Mouse (Mus musculus) cerebellum, adult 2 months (tissue): ENCODE data around the gene Cd86.

ENCODE experiments used
- CTCF ChIP-seq: fragments of 200-500 bp; IDR thresholded peaks from 2 replicates; pipeline ENCODE4 v1.5.1; 2011; ENCODE audit warnings: low read depth, mild to moderate bottlenecking, control low read depth, low read length, moderate library complexity, borderline replicate concordance; ENCODE audit not compliant: insufficient read depth
- POLR2A ChIP-seq: fragments of 200-500 bp; IDR thresholded peaks from 2 replicates; pipeline ENCODE4 v1.6.1; 2011; ENCODE audit warnings: low read length, control low read depth, borderline replicate concordance; ENCODE audit not compliant: insufficient read depth

DNA sequence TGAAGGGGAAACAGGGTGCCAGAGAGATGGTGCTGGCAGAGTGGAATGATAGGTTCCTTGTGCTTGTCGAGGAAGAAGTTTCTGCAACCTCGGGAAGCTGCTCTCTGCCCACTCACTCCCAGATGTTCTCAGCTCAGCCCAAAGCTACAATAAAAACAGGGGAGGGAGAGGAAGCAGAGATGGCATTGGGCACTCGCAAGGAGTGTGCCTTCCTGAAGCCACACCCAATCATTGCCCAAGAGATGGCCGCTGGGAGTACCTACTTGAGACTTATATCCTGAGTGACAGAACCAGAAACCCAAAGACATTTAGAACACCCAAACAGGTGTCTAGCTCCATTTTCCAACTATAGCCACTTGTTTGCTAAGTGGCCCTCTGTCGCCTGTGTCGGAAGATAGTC is 20.8 kb downstream of the Cd86 start:
- no peak for TF ChIP-seq POLR2A
- TF ChIP-seq CTCF, result no peak
